Mouse (Mus musculus) heart, embryonic 11.5 days (tissue): ENCODE measurements around the gene Klk13. TPM values are rescaled to one million over a fixed set of nuclear protein-coding genes. Genes with fewer than 3 reads are reported as not detected.

Experiments
- ATAC-seq: fragments of 200-750 bp; cut with Nextera tagmentation; replicated peaks from 2 replicates; pipeline ENCODE4 v1.8.0; 2017; ENCODE audit warnings: moderate library complexity; ENCODE audit not compliant: insufficient number of reproducible peaks, low FRiP score, low TSS enrichment
- H3K27ac ChIP-seq: fragments of 300-500 bp; sonication (generic); 2 replicates; pipeline ENCODE4 v1.5.1; 2014; ENCODE audit warnings: mild to moderate bottlenecking, low read depth, low read length
- H3K27me3 ChIP-seq: fragments of 300-500 bp; sonication (generic); 2 replicates; pipeline ENCODE4 v1.6.1; 2014; ENCODE audit warnings: mild to moderate bottlenecking, low read length, mixed read lengths; ENCODE audit not compliant: control insufficient read depth, insufficient read depth
- H3K36me3 ChIP-seq: fragments of 300-500 bp; sonication (generic); 2 replicates; pipeline ENCODE4 v1.6.1; 2014; ENCODE audit warnings: mild to moderate bottlenecking, low read length, moderate library complexity, mixed read lengths; ENCODE audit not compliant: control insufficient read depth, insufficient read depth
- H3K4me1 ChIP-seq: fragments of 300-500 bp; sonication (generic); 2 replicates; pipeline ENCODE4 v1.6.1; 2014; ENCODE audit warnings: low read length; ENCODE audit not compliant: control insufficient read depth, insufficient read depth
- H3K4me2 ChIP-seq: fragments of 300-500 bp; sonication (generic); 2 replicates; pipeline ENCODE4 v1.6.1; 2014; ENCODE audit warnings: mild to moderate bottlenecking, moderate library complexity
- H3K4me3 ChIP-seq: fragments of 300-500 bp; sonication (generic); 2 replicates; pipeline ENCODE4 v1.5.1; 2014; ENCODE audit warnings: low read depth, low read length
- H3K9ac ChIP-seq: fragments of 300-500 bp; sonication (generic); 2 replicates; pipeline ENCODE4 v1.6.1; 2014; ENCODE audit warnings: mild to moderate bottlenecking, low read depth, low read length, moderate library complexity
- H3K9me3 ChIP-seq: fragments of 300-500 bp; sonication (generic); replicated peaks from 2 replicates; pipeline ENCODE4 v1.6.1; 2016; ENCODE audit warnings: low read length; ENCODE audit not compliant: control insufficient read depth
- WGBS: fragments of 180-500 bp; shearing (Covaris S2); extraction: QIAGEN DNeasy Blood & Tissue Kit; methylation state at CpG from one replicate; pipeline ENCODE4 v1.1.7; 2014; ENCODE audit not compliant: insufficient replicate concordance; 5-methylcytosine and 5-hydroxymethylcytosine counted together
- polyA plus RNA-seq: library from polyadenylated mRNA; unstranded; fragments of >200 nt; fragmentation: Nextera tagmentation; extraction: Ambion mirVana; gene quantifications from 2 replicates; pipeline ENCODE4 v1.2.1, GENCODE M21; 2014

Klk13 gene
- polyA plus RNA-seq, 1 experiment from 2014 or later = 0.70 TPM

GRCm38 (mm10) chr7:43775311-43776057 lies 63.1 kb downstream of the Klk13 start:
- no peak overlapping the region for H3K4me2 ChIP-seq
- no peaks in the 10 kb centered on the region for H3K9me3 ChIP-seq
- H3K9ac ChIP-seq = no peak overlapping the region
- H3K27ac ChIP-seq = no peak overlapping the region
- no peaks in the 10 kb centered on the region for H3K27me3 ChIP-seq
- no peaks in the 10 kb centered on the region for H3K4me1 ChIP-seq
- no peak overlapping the region for H3K4me3 ChIP-seq
- WGBS = 48% methylated on average over 7 of the region's 7 CpGs
- ATAC-seq = no peak
- no peaks in the 10 kb centered on the region for H3K36me3 ChIP-seq

DNA sequence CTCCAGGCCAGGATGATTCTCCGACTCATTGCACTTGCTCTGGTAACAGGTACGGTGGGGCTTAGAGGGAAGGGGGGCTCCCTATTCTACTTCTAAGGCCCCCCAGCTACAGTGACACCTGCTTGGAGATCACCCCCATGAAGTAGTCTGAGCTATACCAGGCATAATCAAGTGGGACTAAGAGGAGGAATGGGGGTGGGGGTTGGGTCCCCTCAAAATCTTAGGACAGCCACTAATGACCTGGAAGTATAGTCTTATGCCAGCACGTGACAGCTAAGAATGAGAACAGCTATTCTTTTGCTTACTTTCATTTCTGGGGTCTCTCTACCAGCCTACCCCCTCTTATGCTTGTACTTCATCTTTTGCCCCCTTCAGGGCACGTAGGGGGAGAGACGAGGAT lies 64.1 kb downstream of the Klk13 start:
- no peak for ATAC-seq
- Histone ChIP-seq H3K9me3 (no peaks in the 10 kb centered on the region), H3K4me1 (no peaks in the 10 kb centered on the region), H3K27me3 (no peaks in the 10 kb centered on the region; the same call in 1 of the 2 replicates), H3K36me3 (no peaks in the 10 kb centered on the region), H3K4me2 (no peak overlapping the region), H3K4me3 (no peak overlapping the region), H3K9ac (no peak overlapping the region), H3K27ac (no peak overlapping the region)
- WGBS = 79% methylated on average over 5 of the region's 5 CpGs

Other genes with a start within 250 kb of the Klk13 start
- 0.99 and 1.9 TPM in 2 replicates for gene Vsig10l, start 249.4 kb upstream of the Klk13 start, polyA plus RNA-seq
- 0.10 and 0.11 TPM in 2 replicates for gene Iglon5, start 222.5 kb upstream of the Klk13 start, polyA plus RNA-seq
- not detected in 2 replicates for gene 4931406B18Rik, start 206.6 kb upstream of the Klk13 start, polyA plus RNA-seq
- gene Cd33, start 168.1 kb upstream of the Klk13 start, polyA plus RNA-seq = 0.44 and 0.79 TPM in 2 replicates
- gene Zfp658, start 150.3 kb upstream of the Klk13 start, polyA plus RNA-seq = 1.2 and 1.9 TPM in 2 replicates
- 8.0 TPM in 2 replicates for gene Zfp719, start 133.0 kb upstream of the Klk13 start, polyA plus RNA-seq
- 0.21 TPM in 1 of 2 replicates, not detected in the other for gene Zfp819, start 105.4 kb upstream of the Klk13 start, polyA plus RNA-seq
- gene Ceacam18, start 77.9 kb upstream of the Klk13 start, polyA plus RNA-seq = not detected in 2 replicates
- gene Siglece, start 52.4 kb upstream of the Klk13 start, polyA plus RNA-seq = 0.23 and 0.37 TPM in 2 replicates
- gene Ctu1, start 40.6 kb upstream of the Klk13 start, polyA plus RNA-seq = 4.2 and 5.1 TPM in 2 replicates
- not detected in 2 replicates for gene Klk14, start 22.1 kb upstream of the Klk13 start, polyA plus RNA-seq
- not detected in 2 replicates for gene Klk12, start 56.3 kb downstream of the Klk13 start, polyA plus RNA-seq
- not detected in 2 replicates for gene Klk11, start 62.0 kb downstream of the Klk13 start, polyA plus RNA-seq
- 0.26 TPM in 1 of 2 replicates, not detected in the other for gene Klk10, start 68.5 kb downstream of the Klk13 start, polyA plus RNA-seq
- gene Klk9, start 79.3 kb downstream of the Klk13 start, polyA plus RNA-seq = not detected in 2 replicates
- gene Klk8, start 85.0 kb downstream of the Klk13 start, polyA plus RNA-seq = 26.3 and 32.1 TPM in 2 replicates
- 0.09 TPM in 1 of 2 replicates, not detected in the other for gene Klk7, start 98.7 kb downstream of the Klk13 start, polyA plus RNA-seq
- not detected in 2 replicates for gene Klk6, start 111.9 kb downstream of the Klk13 start, polyA plus RNA-seq
- gene Klk5, start 129.4 kb downstream of the Klk13 start, polyA plus RNA-seq = not detected in 2 replicates
- not detected in 2 replicates for gene Klk4, start 168.6 kb downstream of the Klk13 start, polyA plus RNA-seq
- gene Klk15, start 221.2 kb downstream of the Klk13 start, polyA plus RNA-seq = not detected in 2 replicates
- not detected in 2 replicates for gene Klk1b8, start 238.1 kb downstream of the Klk13 start, polyA plus RNA-seq